Mouse (Mus musculus): ENCODE results near the gene Gpr61.

DNA sequence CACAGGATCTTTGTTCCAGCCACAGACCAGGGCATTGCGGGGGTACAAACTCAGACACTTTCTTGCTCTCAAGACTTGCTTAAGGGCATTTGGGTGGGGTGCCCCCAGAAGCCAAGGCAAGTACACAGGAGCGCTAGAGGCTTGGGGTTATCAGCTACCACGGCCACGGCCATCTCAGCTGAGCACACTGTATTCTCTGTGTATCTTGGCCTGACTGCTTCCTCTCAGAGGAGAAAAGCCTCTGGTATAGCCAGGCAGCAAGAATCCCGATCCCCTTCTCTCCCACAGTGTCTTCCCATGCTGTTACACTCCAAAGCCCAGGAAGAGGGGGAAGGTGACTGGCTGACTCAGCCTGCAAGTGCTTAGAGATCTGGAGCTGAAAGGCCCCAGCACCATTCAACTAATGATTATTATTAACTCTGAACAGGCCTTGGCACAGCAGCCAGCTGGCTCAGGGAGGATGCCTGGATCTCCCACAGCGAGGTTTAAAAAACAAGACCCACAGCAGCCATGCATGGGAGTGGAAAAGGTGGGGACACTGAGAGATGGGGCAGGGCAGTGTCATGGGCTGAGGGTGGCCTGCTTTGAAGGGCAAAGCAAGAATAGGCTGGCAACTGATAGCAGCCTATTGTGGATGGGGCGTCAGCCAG, 41.4 kb upstream of the Gpr61 start:
- TF ChIP-seq CTCF (IDR thresholded peaks at IDR 0.05), result no peak
- TF ChIP-seq EP300 (IDR thresholded peaks at IDR 0.05), result no peak
